Mouse (Mus musculus) hindbrain, embryonic 14.5 days (tissue): ENCODE measurements at regions not wholly inside any gene's neighbourhood (a gene's known extent, or its start where the extent isn't known, plus 50 kb on each side); places are given as distances from the start of the nearest gene placed in this dataset.

Experiments
- ATAC-seq: fragments of 200-750 bp; cut with Nextera tagmentation; 2 replicates; pipeline ENCODE4 v1.8.0; 2017; ENCODE audit warnings: moderate number of reproducible peaks, mild to moderate bottlenecking, moderate TSS enrichment, moderate library complexity; ENCODE audit not compliant: low FRiP score
- DNase-seq: peaks from one replicate; pipeline ENCODE4 v3.0.0-alpha.2; 2015; ENCODE audit warnings: low spot score
- H3K27ac ChIP-seq: fragments of 300-500 bp; sonication (generic); 2 replicates; pipeline ENCODE4 v1.5.1; 2014; ENCODE audit warnings: mild to moderate bottlenecking, moderate library complexity
- H3K27me3 ChIP-seq: fragments of 300-500 bp; sonication (generic); 2 replicates; pipeline ENCODE4 v1.6.1; 2014; ENCODE audit warnings: mild to moderate bottlenecking, low read length, mixed read lengths; ENCODE audit not compliant: control insufficient read depth, insufficient read depth
- H3K36me3 ChIP-seq: fragments of 300-500 bp; sonication (generic); replicated peaks from 2 replicates; pipeline ENCODE4 v1.6.1; 2014; ENCODE audit not compliant: control insufficient read depth, insufficient read depth
- H3K4me1 ChIP-seq: fragments of 300-500 bp; sonication (generic); replicated peaks from 2 replicates; pipeline ENCODE4 v1.6.1; 2014; ENCODE audit warnings: antibody characterized with exemption, low read length, mixed read lengths; ENCODE audit not compliant: control insufficient read depth, insufficient read depth
- H3K4me2 ChIP-seq: fragments of 300-500 bp; sonication (generic); replicated peaks from 2 replicates; pipeline ENCODE4 v1.6.1; 2014; ENCODE audit warnings: mild to moderate bottlenecking, moderate library complexity
- H3K4me3 ChIP-seq: fragments of 300-500 bp; sonication (generic); replicated peaks from 2 replicates; pipeline ENCODE4 v1.5.1; 2014; ENCODE audit warnings: mild to moderate bottlenecking, low read length
- H3K9ac ChIP-seq: fragments of 300-500 bp; sonication (generic); 2 replicates; pipeline ENCODE4 v1.6.1; 2014
- H3K9me3 ChIP-seq: fragments of 300-500 bp; sonication (generic); 2 replicates; pipeline ENCODE4 v1.6.1; 2016; ENCODE audit warnings: low read length; ENCODE audit not compliant: control insufficient read depth
- WGBS: fragments of 180-500 bp; shearing (Covaris S2); extraction: QIAGEN DNeasy Blood & Tissue Kit; methylation state at CpG from one replicate; pipeline ENCODE4 v1.1.7; 2014; 5-methylcytosine and 5-hydroxymethylcytosine counted together

GRCm38 (mm10) chr11:17502052-17502451 lies 244.7 kb downstream of the C1d start:
- WGBS, result 85% methylated on average over 7 of the region's 7 CpGs
- H3K9ac ChIP-seq, result no peak overlapping the region
- H3K4me3 ChIP-seq, result no peak overlapping the region
- ATAC-seq (no peak), DNase-seq (no peak)
- H3K4me1 ChIP-seq, result no peaks in the 10 kb centered on the region
- H3K27ac ChIP-seq, result no peak overlapping the region
- no peaks in the 10 kb centered on the region for H3K36me3 ChIP-seq
- no peaks in the 10 kb centered on the region for H3K27me3 ChIP-seq
- no peak overlapping the region for H3K4me2 ChIP-seq
- H3K9me3 ChIP-seq, result no peaks in the 10 kb centered on the region

GRCm38 (mm10) chr11:17522220-17522919 lies 265.0 kb downstream of the C1d start:
- Histone ChIP-seq H3K36me3 (no peaks in the 10 kb centered on the region), H3K4me2 (no peak overlapping the region), H3K9me3 (no peaks in the 10 kb centered on the region), H3K4me3 (no peak overlapping the region), H3K27ac (no peak overlapping the region), H3K27me3 (no peaks in the 10 kb centered on the region; the same call in 1 of the 2 replicates), H3K9ac (no peak overlapping the region), H3K4me1 (no peaks in the 10 kb centered on the region)
- ATAC-seq (no peak), DNase-seq (no peak)
- WGBS, result 80% methylated on average over 12 of the region's 12 CpGs

- Histone ChIP-seq H3K9me3 (no peaks in the 10 kb centered on the region), H3K4me2 (no peak overlapping the region), H3K9ac (no peak overlapping the region), H3K36me3 (no peaks in the 10 kb centered on the region), H3K4me1 (no peaks in the 10 kb centered on the region), H3K27ac (no peak overlapping the region), H3K4me3 (no peak overlapping the region), H3K27me3 (no peaks in the 10 kb centered on the region; the same call in 1 of the 2 replicates)
- ATAC-seq, result no peak
- WGBS, result 94% methylated on average over 4 of the region's 4 CpGs
- DNase-seq, result no peak
These were observed 265.9 kb downstream of the C1d start for GRCm38 (mm10) chr11:17523329-17523728.

GRCm38 (mm10) chr11:17524985-17525775 lies 267.8 kb downstream of the C1d start:
- 37% methylated on average over 7 of the region's 7 CpGs for WGBS
- Histone ChIP-seq H3K36me3 (no peaks in the 10 kb centered on the region), H3K9ac (no peak overlapping the region), H3K27me3 (no peaks in the 10 kb centered on the region; the same call in 1 of the 2 replicates), H3K27ac (no peak overlapping the region), H3K4me3 (no peak overlapping the region), H3K4me2 (no peak overlapping the region), H3K9me3 (no peaks in the 10 kb centered on the region), H3K4me1 (no peaks in the 10 kb centered on the region)
- no peak for ATAC-seq
- no peak for DNase-seq

GRCm38 (mm10) chr11:17526476-17526875 lies 269.1 kb downstream of the C1d start:
- Histone ChIP-seq H3K27me3 (no peaks in the 10 kb centered on the region; the same call in 1 of the 2 replicates), H3K4me1 (no peaks in the 10 kb centered on the region), H3K4me2 (no peak overlapping the region), H3K36me3 (no peaks in the 10 kb centered on the region), H3K4me3 (no peak overlapping the region), H3K9ac (no peak overlapping the region), H3K9me3 (no peaks in the 10 kb centered on the region), H3K27ac (no peak overlapping the region)
- no peak for ATAC-seq
- DNase-seq, result no peak
- 54% methylated on average over 5 of the region's 5 CpGs for WGBS

- Histone ChIP-seq H3K9me3 (no peaks in the 10 kb centered on the region), H3K4me3 (no peak overlapping the region), H3K4me1 (no peaks in the 10 kb centered on the region), H3K36me3 (no peaks in the 10 kb centered on the region), H3K4me2 (no peak overlapping the region), H3K27me3 (no peaks in the 10 kb centered on the region; the same call in 1 of the 2 replicates), H3K27ac (no peak overlapping the region), H3K9ac (no peak overlapping the region)
- ATAC-seq (no peak), DNase-seq (no peak)
- 89% methylated on average over 6 of the region's 6 CpGs for WGBS
These were observed 271.2 kb downstream of the C1d start for GRCm38 (mm10) chr11:17528609-17529008.

- Histone ChIP-seq H3K9me3 (no peaks in the 10 kb centered on the region), H3K27ac (no peak overlapping the region), H3K4me2 (no peak overlapping the region), H3K4me3 (no peak overlapping the region), H3K27me3 (no peaks in the 10 kb centered on the region), H3K36me3 (no peaks in the 10 kb centered on the region), H3K4me1 (no peaks in the 10 kb centered on the region), H3K9ac (no peak overlapping the region)
- ATAC-seq (no peak), DNase-seq (no peak)
- WGBS, result 68% methylated on average over 3 of the region's 3 CpGs
These were observed 276.3 kb downstream of the C1d start for GRCm38 (mm10) chr11:17533706-17534105.

- Histone ChIP-seq H3K9ac (no peak overlapping the region), H3K4me2 (no peak overlapping the region), H3K4me1 (no peaks in the 10 kb centered on the region), H3K27ac (no peak overlapping the region), H3K36me3 (no peaks in the 10 kb centered on the region), H3K27me3 (no peaks in the 10 kb centered on the region), H3K9me3 (no peaks in the 10 kb centered on the region), H3K4me3 (no peak overlapping the region)
- ATAC-seq, result no peak
- DNase-seq, result no peak
These were observed 288.9 kb downstream of the C1d start for GRCm38 (mm10) chr11:17546286-17546685.

GRCm38 (mm10) chr11:17549148-17549547 lies 291.8 kb downstream of the C1d start:
- Histone ChIP-seq H3K27me3 (no peaks in the 10 kb centered on the region), H3K27ac (peak overlapping the region; percentile 47), H3K4me3 (no peak overlapping the region), H3K4me1 (no peaks in the 10 kb centered on the region), H3K36me3 (no peaks in the 10 kb centered on the region), H3K9ac (no peak overlapping the region), H3K9me3 (no peaks in the 10 kb centered on the region), H3K4me2 (no peak overlapping the region)
- WGBS, result 74% methylated on average over 5 of the region's 5 CpGs
- ATAC-seq (no peak), DNase-seq (no peak)
